Mouse (Mus musculus) kidney, adult 2 months (tissue): ENCODE data around the gene Knstrn.

Experiments used
- CTCF ChIP-seq: fragments of 200-500 bp; conservative IDR thresholded peaks from 2 replicates; pipeline ENCODE4 v1.5.1; 2011; ENCODE audit warnings: low read depth, mild to moderate bottlenecking, control low read depth, low read length, moderate library complexity, mixed read lengths; ENCODE audit not compliant: insufficient read depth, insufficient read length
- POLR2A ChIP-seq: fragments of 200-500 bp; IDR thresholded peaks from one replicate; pipeline ENCODE4 v1.6.1; 2011; ENCODE audit warnings: low read depth, low read length, control low read depth

- TF ChIP-seq CTCF (no peak), POLR2A (no peak)
Observed at GRCm38 (mm10) chr2:118781115-118781514, 32.7 kb upstream of the Knstrn start.
